Mouse (Mus musculus): Measurements from ENCODE around the gene B4galt5.

Gene B4galt5

DNA sequence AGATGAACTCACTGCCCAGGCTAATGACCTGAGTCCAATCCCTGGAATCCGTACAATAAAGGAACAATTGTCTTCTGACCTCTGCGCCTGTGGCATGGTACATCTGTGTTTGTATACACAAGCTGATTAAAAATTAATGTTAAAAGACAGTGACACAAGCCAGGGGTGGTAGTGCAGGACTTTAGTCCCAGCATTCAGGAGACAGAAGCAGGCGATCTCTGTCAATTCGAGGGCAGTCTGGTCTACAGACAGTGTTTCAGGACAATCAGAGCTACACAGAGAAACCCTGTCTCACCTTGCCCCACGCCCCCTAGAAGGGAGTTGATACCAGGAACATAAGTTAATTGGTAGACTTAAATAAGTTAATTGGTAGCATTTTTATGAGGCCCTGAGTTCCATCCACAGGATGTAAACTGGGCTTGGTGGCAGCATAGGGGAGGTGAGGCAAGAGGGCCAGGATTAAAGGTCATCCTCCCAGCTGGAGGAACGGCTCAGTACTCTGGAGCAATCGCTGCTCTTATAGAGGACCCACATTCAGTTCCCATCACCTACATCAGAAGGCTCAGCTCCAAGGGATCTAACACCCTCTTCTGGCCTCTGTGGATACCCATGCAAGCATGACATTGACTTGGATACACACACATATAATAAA lies 16.5 kb downstream of the B4galt5 start:
- no peak for DNase-seq (ENCODE audit: extremely low spot score)

DNA sequence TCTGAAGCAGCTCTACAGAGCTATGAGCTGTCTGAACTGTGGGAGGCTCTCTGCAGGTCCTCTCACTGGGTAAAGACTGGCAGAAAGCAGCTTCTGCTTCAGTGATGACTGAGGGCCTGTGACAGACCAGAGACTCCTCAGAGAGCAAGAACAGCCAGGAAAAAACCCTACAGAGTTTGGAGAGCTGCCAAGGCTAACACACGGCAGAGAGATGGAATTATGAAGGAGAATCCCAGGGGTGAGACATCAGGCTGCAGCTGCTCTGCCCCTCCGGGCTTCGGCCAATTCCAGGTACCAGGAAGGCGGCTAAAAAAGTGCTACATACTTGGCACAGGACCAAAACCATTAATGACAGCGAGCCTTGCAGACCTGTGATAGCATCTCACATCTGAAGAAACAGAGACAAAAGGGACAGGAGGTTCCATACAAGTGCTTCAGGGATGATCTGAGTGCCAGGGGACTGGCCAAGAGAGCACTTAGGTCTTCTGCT lies 17.5 kb downstream of the B4galt5 start:
- DNase-seq (ENCODE audit: extremely low spot score) = no peak

DNA sequence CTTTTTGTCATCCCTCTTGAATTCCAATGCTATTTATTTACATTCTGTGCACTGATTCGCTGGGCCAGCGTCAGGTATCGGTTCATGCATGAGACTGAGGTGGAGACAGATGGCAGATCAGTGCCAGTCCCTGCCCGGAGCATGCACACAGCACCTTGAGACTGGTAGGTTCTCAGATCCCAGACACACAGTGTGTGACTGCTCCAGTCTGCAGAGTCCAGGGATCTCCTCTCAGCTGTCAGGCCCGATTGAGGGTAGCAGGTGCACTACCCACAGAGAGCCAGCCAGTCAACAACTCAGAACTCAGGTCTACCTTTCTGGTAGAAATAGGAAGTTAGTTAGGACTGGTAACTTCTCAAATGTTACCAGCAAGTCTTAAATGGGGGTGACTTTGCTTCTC lies 18.4 kb downstream of the B4galt5 start:
- DNase-seq (ENCODE audit: extremely low spot score) = no peak

- no peak for DNase-seq (ENCODE audit: extremely low spot score)
These were observed 19.3 kb downstream of the B4galt5 start for GRCm38 (mm10) chr2:167329478-167330262.

- no peak for DNase-seq (ENCODE audit: extremely low spot score)
These were observed 20.6 kb downstream of the B4galt5 start for GRCm38 (mm10) chr2:167328340-167328739.

DNA sequence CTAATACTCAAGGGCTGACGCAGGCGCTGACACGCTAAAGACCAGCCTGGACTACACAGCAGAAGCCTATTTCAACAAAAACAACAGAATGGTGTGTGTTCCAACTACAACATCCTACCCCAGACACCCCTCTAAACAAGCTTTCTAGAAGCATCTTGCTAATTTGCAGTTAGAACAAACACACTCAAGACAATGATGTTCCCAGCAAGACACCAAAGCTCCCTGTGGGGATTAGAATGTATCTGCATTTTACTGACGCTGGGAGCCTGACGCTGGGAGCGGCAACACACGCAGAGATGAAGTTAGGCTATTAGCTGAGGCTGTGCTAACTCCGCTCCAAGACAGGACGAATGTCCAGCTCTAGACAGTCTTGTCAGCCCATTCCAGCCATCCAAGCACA lies 22.4 kb downstream of the B4galt5 start:
- no peak for DNase-seq (ENCODE audit: extremely low spot score)

- DNase-seq (ENCODE audit: extremely low spot score) = no peak
These were observed 24.6 kb downstream of the B4galt5 start for GRCm38 (mm10) chr2:167324151-167324930.

DNA sequence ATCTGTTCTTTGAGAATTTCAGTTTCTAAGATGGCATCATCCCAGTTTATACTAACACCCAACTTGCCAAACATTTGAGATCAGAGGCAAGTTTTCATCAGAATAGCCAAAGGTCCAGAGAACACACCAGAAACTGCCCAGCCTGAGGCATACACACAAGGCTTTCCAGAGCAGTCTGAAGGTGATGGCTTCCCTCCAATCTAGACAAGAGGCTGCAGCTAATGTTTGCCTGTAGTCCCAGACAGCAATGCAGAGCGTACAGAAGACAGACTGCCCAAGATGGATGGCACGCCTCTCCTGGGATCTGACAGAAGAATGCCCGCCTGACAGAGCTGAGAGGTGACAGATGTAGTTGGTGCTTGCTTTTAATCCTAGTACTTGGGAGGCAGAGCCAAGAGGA lies 25.9 kb downstream of the B4galt5 start:
- no peak for DNase-seq (ENCODE audit: extremely low spot score)

DNA sequence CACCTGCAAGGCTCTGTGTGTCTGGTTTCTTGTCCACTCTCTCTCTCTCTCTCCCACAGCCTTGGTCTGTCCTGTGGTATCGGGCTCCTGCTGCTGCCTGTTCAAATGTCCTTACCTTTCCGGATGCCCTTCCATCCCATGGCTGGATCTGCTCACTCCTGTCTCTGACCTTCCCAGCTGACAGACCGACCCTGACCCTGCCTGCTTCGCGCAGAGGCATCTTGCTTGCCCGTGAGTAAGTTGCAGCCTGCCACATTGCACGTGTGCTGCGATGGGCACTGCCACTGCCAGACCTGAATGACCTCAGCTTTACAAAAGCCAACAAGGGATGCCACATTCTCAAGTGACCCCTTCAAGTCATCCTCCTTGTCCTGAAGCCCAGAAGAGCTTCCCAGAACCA lies 27.6 kb downstream of the B4galt5 start:
- DNase-seq (ENCODE audit: extremely low spot score) = no peak

DNA sequence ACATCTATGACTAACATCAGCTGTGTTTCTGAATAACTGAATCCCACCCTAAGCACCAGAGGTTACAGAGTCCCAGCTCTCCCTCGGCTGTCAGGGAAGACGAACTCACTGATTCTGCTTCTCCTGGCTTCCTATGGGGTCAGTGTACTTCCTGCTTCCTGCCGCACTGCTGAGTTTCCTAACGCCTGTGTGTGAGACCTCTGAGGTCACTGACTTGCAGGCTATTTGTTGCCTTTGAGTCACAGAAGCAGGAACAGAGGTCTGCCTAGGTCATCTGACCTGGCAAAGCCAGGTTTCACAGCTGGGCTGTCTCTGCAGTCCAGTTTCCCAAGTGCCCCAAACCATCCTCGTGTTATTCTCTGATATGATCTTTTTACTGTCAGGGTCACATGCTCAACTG lies 30.0 kb downstream of the B4galt5 start:
- DNase-seq (ENCODE audit: extremely low spot score) = no peak

DNA sequence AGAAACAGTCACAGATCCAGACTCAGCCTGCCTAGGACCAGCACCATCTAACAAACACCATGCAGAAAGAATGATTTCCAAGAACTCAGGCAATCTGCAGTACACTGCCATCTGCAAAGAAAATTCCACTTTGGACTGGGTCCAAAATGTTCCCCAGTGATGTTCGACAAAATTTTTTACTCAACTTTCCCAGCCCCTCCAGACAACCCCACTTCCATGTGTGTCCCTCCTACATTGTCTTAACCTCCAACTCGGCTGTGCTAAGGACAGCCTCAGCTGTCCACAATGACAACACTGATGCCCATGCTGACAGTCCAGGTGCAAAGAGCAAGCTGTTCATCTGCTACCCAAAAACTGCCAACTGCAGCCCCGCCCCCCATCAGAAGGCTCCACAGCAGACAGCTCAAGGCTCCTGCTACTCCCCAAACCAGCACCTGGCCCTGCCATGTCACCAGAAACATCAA lies 32.2 kb downstream of the B4galt5 start:
- DNase-seq (ENCODE audit: extremely low spot score) = no peak

- no peak for DNase-seq (ENCODE audit: extremely low spot score)
These were observed 34.5 kb downstream of the B4galt5 start for GRCm38 (mm10) chr2:167314491-167314890.

- DNase-seq (ENCODE audit: extremely low spot score) = no peak
These were observed 35.3 kb downstream of the B4galt5 start for GRCm38 (mm10) chr2:167313501-167314326.

GRCm38 (mm10) chr2:167310121-167310520 lies 38.9 kb downstream of the B4galt5 start:
- no peak for DNase-seq (ENCODE audit: extremely low spot score)

- no peak for DNase-seq (ENCODE audit: extremely low spot score)
These were observed 39.7 kb downstream of the B4galt5 start for GRCm38 (mm10) chr2:167309286-167309685.

DNA sequence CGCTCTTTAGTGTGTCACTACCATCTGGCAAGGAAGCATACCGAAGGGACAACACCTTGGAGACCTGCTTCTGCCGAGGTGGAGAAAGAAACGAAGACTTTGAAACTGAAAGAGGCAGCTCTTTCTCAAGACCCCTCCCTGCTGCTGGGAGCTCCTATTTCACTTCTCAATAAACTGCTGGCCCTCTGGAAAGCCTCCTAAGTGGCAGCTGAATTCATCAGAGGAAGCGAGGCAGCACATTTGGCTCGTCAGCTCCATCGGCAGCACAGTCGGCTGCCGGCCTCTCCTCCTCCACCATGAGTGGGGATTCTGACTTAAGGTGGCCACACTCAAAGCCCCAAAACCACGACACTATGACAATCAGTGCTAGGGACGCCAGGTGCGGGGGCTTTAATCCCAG lies 41.3 kb downstream of the B4galt5 start:
- no peak for DNase-seq (ENCODE audit: extremely low spot score)

DNA sequence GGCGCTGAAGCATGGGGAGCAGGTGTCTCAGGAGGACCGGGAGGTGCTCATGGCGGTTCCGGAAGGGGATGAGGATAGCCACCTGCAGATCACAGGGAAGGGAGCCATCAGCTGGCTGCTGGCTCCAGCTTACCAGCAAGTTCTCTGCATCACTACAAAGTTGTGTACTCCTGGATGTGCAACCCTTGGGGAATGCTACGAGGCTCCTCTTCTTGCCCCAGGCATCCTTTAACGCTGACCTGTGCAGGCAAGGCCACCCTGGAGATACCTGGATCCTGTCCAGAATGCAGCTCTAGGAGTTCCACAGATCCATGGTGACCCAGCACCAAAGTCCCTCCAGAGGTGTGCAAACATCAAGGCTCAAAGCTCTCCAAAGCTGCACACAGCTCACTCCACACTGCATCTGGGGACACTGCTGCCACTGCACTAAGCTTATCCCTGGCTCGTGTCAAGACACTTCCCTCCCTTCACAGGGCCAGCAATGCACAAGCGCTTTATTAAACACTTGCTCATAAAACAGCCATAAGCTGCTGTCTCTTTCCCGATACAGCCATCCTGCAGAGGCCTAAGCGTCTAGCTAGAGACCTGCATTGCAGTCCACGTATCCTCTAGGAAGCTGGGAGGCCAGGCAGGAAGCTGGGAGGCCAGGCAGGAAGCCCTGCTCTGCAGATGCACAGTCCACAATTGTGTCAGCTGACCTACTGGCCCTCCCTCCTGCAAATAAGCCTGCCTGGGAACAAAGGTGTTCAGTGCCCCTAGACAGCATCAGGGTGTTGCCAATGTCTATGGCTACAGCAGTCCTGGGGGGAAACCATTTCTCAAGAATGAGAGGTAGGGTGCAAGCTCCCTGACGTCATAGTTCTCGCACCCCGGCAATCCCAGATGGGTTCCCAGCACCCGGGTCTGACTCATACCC lies 42.1 kb downstream of the B4galt5 start:
- no peak for DNase-seq (ENCODE audit: extremely low spot score)

- no peak for DNase-seq (ENCODE audit: extremely low spot score)
These were observed 42.7 kb downstream of the B4galt5 start for GRCm38 (mm10) chr2:167306273-167306594.

- no peak for DNase-seq (ENCODE audit: extremely low spot score)
These were observed 43.4 kb downstream of the B4galt5 start for GRCm38 (mm10) chr2:167305382-167306272.
